Comparison of ENCODE assay signal across 16 mouse cellular contexts in genomic region chr5:21170440-21170839, GRCm38 (mm10). TPM values are rescaled to one million over a fixed set of nuclear protein-coding genes. Genes with fewer than 3 reads are reported as not detected.
DNase-seq lines count a peak whose midpoint lies in the region; ATAC-seq and TF ChIP-seq lines count a peak whose summit lies in the region.
"Had no signal": no experiment of that assay in that cellular context is flagged by ENCODE, and none has a peak within 500 bp of the region (broad histone marks: within the 10 kb centered on the region; RNA-seq: fewer than 3 reads in every experiment).

No protein-coding gene starts in this region.

- H3K79me2 ChIP-seq in liver, adult 2 months (ENCODE audit: control insufficient read depth, insufficient read depth, low read length), result no peaks in the 10 kb centered on the region

- H3K4me2 ChIP-seq in heart, postnatal 0 days (ENCODE audit: low read depth, low read length), result no peak overlapping the region
- H3K4me2 ChIP-seq in intestine, embryonic 16.5 days (ENCODE audit: low read depth, low read length), result no peak overlapping the region
- H3K4me2 ChIP-seq: limb, embryonic 12.5 days; midbrain, embryonic 15.5 days had no signal

- no peak overlapping the region for H3K4me3 ChIP-seq in heart, postnatal 0 days (ENCODE audit: low read depth, low read length)
- H3K4me3 ChIP-seq in liver, adult 2 months (ENCODE audit: insufficient read depth, low read depth, low read length), result no peak overlapping the region
- H3K4me3 ChIP-seq in intestine, embryonic 16.5 days (ENCODE audit: low read length), result no peak overlapping the region
- no peak overlapping the region for H3K4me3 ChIP-seq in olfactory bulb, adult 2 months (ENCODE audit: insufficient read depth, low read depth, low read length)
- H3K4me3 ChIP-seq: gastrocnemius, adult 2 months; heart, adult 2 months; limb, embryonic 12.5 days; midbrain, embryonic 15.5 days had no signal

- H3K36me3 ChIP-seq in heart, postnatal 0 days (replicated peaks; ENCODE audit: control insufficient read depth, insufficient read depth, low read length), result no peaks in the 10 kb centered on the region
- no peaks in the 10 kb centered on the region for H3K36me3 ChIP-seq in liver, adult 2 months (ENCODE audit: control insufficient read depth, insufficient read depth, low read length)
- H3K36me3 ChIP-seq in intestine, embryonic 16.5 days (ENCODE audit: control insufficient read depth, insufficient read depth, low read length), result no peaks in the 10 kb centered on the region
- H3K36me3 ChIP-seq: limb, embryonic 12.5 days; midbrain, embryonic 15.5 days had no signal

- no peaks in the 10 kb centered on the region for H3K27me3 ChIP-seq in heart, postnatal 0 days (ENCODE audit: control insufficient read depth, insufficient read depth, low read length)
- no peaks in the 10 kb centered on the region for H3K27me3 ChIP-seq in liver, adult 2 months (ENCODE audit: control insufficient read depth, insufficient read depth, low read length)
- H3K27me3 ChIP-seq in intestine, embryonic 16.5 days (replicated peaks; ENCODE audit: control insufficient read depth, insufficient read depth, low read length), result no peaks in the 10 kb centered on the region
- H3K27me3 ChIP-seq: limb, embryonic 12.5 days had no signal

- WGBS in heart, postnatal 0 days, result 53% methylated on average over 4 of the region's 4 CpGs
- WGBS in liver, adult 2 months, result 89% methylated on average over 4 of the region's 4 CpGs
- 31% methylated on average over 4 of the region's 4 CpGs for WGBS in intestine, embryonic 16.5 days
- WGBS in olfactory bulb, adult 2 months, result 57% methylated on average over 4 of the region's 4 CpGs

- no peak for DNase-seq in heart, postnatal 0 days (ENCODE audit: low spot score)
- no peak for DNase-seq in heart, adult 8-10 months (ENCODE audit: low spot score)
- no peak for DNase-seq in liver, adult 2 months (ENCODE audit: extremely low read depth, low read depth, low spot score)
- DNase-seq in liver, result no peak
- no peak for DNase-seq in right cerebral cortex, postnatal 14 days
- DNase-seq: adrenal gland, postnatal 14 days; cerebellum, adult 8-10 months; gastrocnemius, adult 2 months; heart, adult 2 months; thymus, postnatal 36 days had no signal

- ATAC-seq in heart, postnatal 0 days (ENCODE audit: insufficient read depth, low read depth), result no peak
- ATAC-seq in intestine, embryonic 16.5 days, result peak; percentile 76
- ATAC-seq in megakaryocyte-erythroid progenitor cell, adult 5-6 weeks (replicated peaks; ENCODE audit: low FRiP score, low TSS enrichment, poor library complexity, severe bottlenecking), result no peak
- ATAC-seq: inflammation-experienced regulatory T-cells, adult 6 months; midbrain, embryonic 15.5 days had no signal

- no peaks in the 10 kb centered on the region for H3K9me3 ChIP-seq in heart, postnatal 0 days (replicated peaks; ENCODE audit: control insufficient read depth, low read length)
- H3K9me3 ChIP-seq in intestine, embryonic 16.5 days (ENCODE audit: control insufficient read depth, low read length), result no peaks in the 10 kb centered on the region
- H3K9me3 ChIP-seq: limb, embryonic 12.5 days; midbrain, embryonic 15.5 days had no signal

- 0 out of 2 replicates have a peak, but pooled peaks cover 2% of the 10 kb centered on the region for H3K4me1 ChIP-seq in heart, postnatal 0 days (ENCODE audit: control insufficient read depth, insufficient read depth)
- H3K4me1 ChIP-seq in liver, adult 2 months (ENCODE audit: control insufficient read depth, insufficient read depth, low read length), result peaks cover 9% of the 10 kb centered on the region; the same call in 1 of the 2 replicates
- H3K4me1 ChIP-seq in intestine, embryonic 16.5 days (ENCODE audit: control insufficient read depth, insufficient read depth, low read length), result peaks cover 3% of the 10 kb centered on the region; the same call in 1 of the 2 replicates
- H3K4me1 ChIP-seq in olfactory bulb, adult 2 months (ENCODE audit: control insufficient read depth, insufficient read depth, low read length), result peaks cover 24% of the 10 kb centered on the region

- peak overlapping the region; percentile 64 for H3K27ac ChIP-seq in heart, postnatal 0 days (ENCODE audit: low read depth)
- H3K27ac ChIP-seq in liver, adult 2 months (replicated peaks; ENCODE audit: insufficient read depth, low read depth, low read length), result 0 out of 2 replicates have a peak overlapping the region, but pooled peaks have one; percentile 2
- peak overlapping the region; percentile 18; the same call in 1 of the 2 replicates for H3K27ac ChIP-seq in intestine, embryonic 16.5 days (ENCODE audit: low read length)
- 0 out of 2 replicates have a peak overlapping the region, but pooled peaks have one; percentile 12 for H3K27ac ChIP-seq in olfactory bulb, adult 2 months (ENCODE audit: insufficient read depth, low read depth, low read length)
- H3K27ac ChIP-seq: heart, adult 2 months had no signal

- H3K9ac ChIP-seq in heart, postnatal 0 days (replicated peaks; ENCODE audit: low read depth, low read length), result no peak overlapping the region
- no peak overlapping the region for H3K9ac ChIP-seq in liver, adult 2 months (ENCODE audit: low read depth, low read length)
- H3K9ac ChIP-seq in intestine, embryonic 16.5 days (ENCODE audit: low read depth, low read length), result no peak overlapping the region
- H3K9ac ChIP-seq: limb, embryonic 12.5 days; midbrain, embryonic 15.5 days had no signal

- no peak for TF ChIP-seq EP300 in heart, postnatal 0 days (IDR thresholded peaks at IDR 0.05; ENCODE audit: low read depth)

- TF ChIP-seq POLR2A in liver, adult 2 months (IDR thresholded peaks at IDR 0.05; ENCODE audit: extremely low read depth, insufficient read depth, low read length), result no peak
- TF ChIP-seq POLR2A in olfactory bulb, adult 2 months (IDR thresholded peaks at IDR 0.05; ENCODE audit: insufficient read depth, low read depth, low read length), result no peak

- no peak for TF ChIP-seq CTCF in heart, postnatal 0 days (IDR thresholded peaks at IDR 0.05; ENCODE audit: low read depth)
- TF ChIP-seq CTCF in liver, adult 2 months (IDR thresholded peaks at IDR 0.05; ENCODE audit: low read depth, low read length), result no peak
- TF ChIP-seq CTCF in olfactory bulb, adult 2 months (IDR thresholded peaks at IDR 0.05; ENCODE audit: insufficient read depth, low read depth, low read length), result no peak

RNA-seq across cellular contexts. Expression of gene Gsap, which starts 15.6 kb away (rescaled TPM):
- total RNA-seq in heart, postnatal 0 days (2014; rRNA removed; ENCODE audit: low replicate concordance), result 2.0 and 2.8 TPM in 2 replicates
- 0.99 and 1.4 TPM in 2 replicates for polyA plus RNA-seq in heart, postnatal 0 days (2015; fragmentation: Nextera tagmentation; extraction: Ambion mirVana)
- 1 to 10 TPM; 3.9 to 6.5 (median 4.2) TPM for total RNA-seq in heart, adult 8-10 months (2022)
- 42.0 and 45.5 TPM in 2 replicates for total RNA-seq in liver, adult 2 months (2014; rRNA removed)
- polyA plus RNA-seq in liver, adult 2 months (2012; rRNA removed), result 9.6 and 13.3 TPM in 2 replicates
- 2.0 TPM in 2 replicates for polyA plus RNA-seq in intestine, embryonic 16.5 days (2015; fragmentation: Nextera tagmentation; extraction: Ambion mirVana)
- not detected in 2 replicates for polyA plus RNA-seq in olfactory bulb, adult 2 months (2012; ENCODE audit: insufficient read depth, insufficient read length, low replicate concordance, missing spikeins)
- total RNA-seq in megakaryocyte-erythroid progenitor cell, adult 5-6 weeks (2014; fragmentation: Nextera tagmentation), result 1.5 and 2.6 TPM in 2 replicates
- 1.1 and 1.3 TPM in 2 replicates for total RNA-seq in megakaryocyte-erythroid progenitor cell, adult 5-6 weeks (2017)

Comparison
In these comparisons a context has a peak if more than half of its experiments do, and no peak if none do; other contexts are left out.
1. H3K27ac ChIP-seq: peak in every context shown above with its lines; median percentile 64 in heart, postnatal 0 days; 18 in intestine, embryonic 16.5 days; 12 in olfactory bulb, adult 2 months; 2 in liver, adult 2 months.